Mouse (Mus musculus) adrenal gland, postnatal 4 days (tissue): Measurements from ENCODE around the gene Cp. TPM values are rescaled to one million over a fixed set of nuclear protein-coding genes. Genes with fewer than 3 reads are reported as not detected.

Experiments used
- total RNA-seq, 2 experiments: library from RNA; stranded (reverse); gene quantifications; 2 replicates each; pipeline ENCODE4 v1.2.3; 2021

Gene Cp
- total RNA-seq, 2 experiments from 2014 or later: 32.9 to 105 TPM

Other genes with a start within 250 kb of the Cp start
- 10 to 100 TPM; 15.5 to 16.2 TPM for gene Hps3, start 78.3 kb downstream of the Cp start, total RNA-seq
- gene Hltf, start 100.8 kb downstream of the Cp start, total RNA-seq: 10 to 100 TPM; 21.9 to 27.4 TPM
- 10 to 100 TPM; 68.3 to 70.2 TPM for gene Gyg, start 198.3 kb downstream of the Cp start, total RNA-seq